Mouse (Mus musculus) lung, postnatal 0 days (tissue): ENCODE results near the gene Slc1a2.

Experiments
- CTCF ChIP-seq: IDR thresholded peaks from 2 replicates; pipeline ENCODE4 v1.5.1; 2016; ENCODE audit warnings: antibody characterized with exemption, mild to moderate bottlenecking
- EP300 ChIP-seq: IDR thresholded peaks from 2 replicates; pipeline ENCODE4 v1.6.1; 2016; ENCODE audit warnings: antibody characterized with exemption, mild to moderate bottlenecking, control low read depth

DNA sequence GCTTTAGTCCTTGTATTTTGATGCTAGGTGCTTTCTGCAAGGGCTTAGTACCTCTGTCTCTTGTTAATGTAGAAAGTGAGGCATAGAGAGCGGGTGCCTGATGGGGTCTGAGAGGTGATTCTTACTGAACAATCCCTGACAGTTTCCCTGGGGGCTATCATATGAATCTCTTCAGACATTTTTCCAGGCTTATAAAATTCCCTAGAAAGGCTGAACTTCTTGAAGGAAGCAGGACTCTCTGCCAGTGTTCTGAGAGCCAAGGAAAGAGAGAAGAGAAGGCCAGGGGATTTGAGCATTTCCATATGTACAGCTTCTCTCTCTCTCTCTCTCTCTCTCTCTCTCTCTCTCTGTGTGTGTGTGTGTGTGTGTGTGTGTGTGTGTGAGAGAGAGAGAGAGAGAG lies 151.0 kb downstream of the Slc1a2 start:
- TF ChIP-seq CTCF, result no peak
- no peak for TF ChIP-seq EP300
